Mouse (Mus musculus) megakaryocyte, embryonic 14.5 days (primary cell): Measurements from ENCODE around the gene Ltv1.

Experiments
- FLI1 ChIP-seq: IDR thresholded peaks from 2 replicates; pipeline ENCODE4 v1.6.1; 2012; ENCODE audit warnings: low read length, inconsistent platforms, mixed read lengths
- GATA1 ChIP-seq: IDR thresholded peaks from 3 replicates; pipeline ENCODE4 v1.6.1; 2012; ENCODE audit warnings: mixed read lengths, low read length, inconsistent platforms, borderline replicate concordance

GRCm38 (mm10) chr10:13135751-13136150 lies 57.2 kb downstream of the Ltv1 start:
- TF ChIP-seq GATA1: no peak
- no peak for TF ChIP-seq FLI1
